Comparison of ENCODE assay signal across 9 mouse cellular contexts in genomic region chr1:168325786-168326185, GRCm38 (mm10).
DNase-seq lines count a peak whose midpoint lies in the region; ATAC-seq and TF ChIP-seq lines count a peak whose summit lies in the region.
"Had no signal": no experiment of that assay in that cellular context is flagged by ENCODE, and none has a peak within 500 bp of the region (broad histone marks: within the 10 kb centered on the region; RNA-seq: fewer than 3 reads in every experiment).

No protein-coding gene starts in this region.

- H3K9me3 ChIP-seq in forebrain, embryonic 12.5 days: no peaks in the 10 kb centered on the region
- H3K9me3 ChIP-seq in hindbrain, embryonic 15.5 days: no peaks in the 10 kb centered on the region
- no peaks in the 10 kb centered on the region for H3K9me3 ChIP-seq in neural tube, embryonic 13.5 days

- H3K27me3 ChIP-seq in forebrain, embryonic 12.5 days: no peaks in the 10 kb centered on the region
- no peaks in the 10 kb centered on the region for H3K27me3 ChIP-seq in hindbrain, embryonic 15.5 days
- no peaks in the 10 kb centered on the region for H3K27me3 ChIP-seq in neural tube, embryonic 13.5 days

- TF ChIP-seq CTCF in left cerebral cortex, adult 2 months (IDR thresholded peaks at IDR 0.05): no peak

- H3K4me2 ChIP-seq in forebrain, embryonic 12.5 days: no peak overlapping the region
- H3K4me2 ChIP-seq in hindbrain, embryonic 15.5 days: no peak overlapping the region
- no peak overlapping the region for H3K4me2 ChIP-seq in neural tube, embryonic 13.5 days

- no peak overlapping the region for H3K4me3 ChIP-seq in left cerebral cortex, adult 2 months
- H3K4me3 ChIP-seq in forebrain, embryonic 12.5 days (replicated peaks): no peak overlapping the region
- H3K4me3 ChIP-seq in hindbrain, embryonic 15.5 days: no peak overlapping the region
- H3K4me3 ChIP-seq in neural tube, embryonic 13.5 days: no peak overlapping the region

- DNase-seq in left cerebral cortex, adult 2 months (ENCODE audit: extremely low spot score in 1 of 2, low spot score in 2 of 2): no peak
- no peak for DNase-seq in left cerebral cortex, adult 8-10 months (ENCODE audit: low spot score in 2 of 2)
- no peak for DNase-seq in gastrocnemius, adult 18-20 months (ENCODE audit: low spot score)
- no peak for DNase-seq in layer of hippocampus, postnatal 10 days (ENCODE audit: low spot score in 2 of 2)
- DNase-seq: cerebellum, postnatal 14 days; heart, postnatal 36 days had no signal

- H3K36me3 ChIP-seq in forebrain, embryonic 12.5 days (replicated peaks): no peaks in the 10 kb centered on the region
- no peaks in the 10 kb centered on the region for H3K36me3 ChIP-seq in hindbrain, embryonic 15.5 days
- no peaks in the 10 kb centered on the region for H3K36me3 ChIP-seq in neural tube, embryonic 13.5 days

- H3K4me1 ChIP-seq in forebrain, embryonic 12.5 days: peaks cover 76% of the 10 kb centered on the region
- H3K4me1 ChIP-seq in hindbrain, embryonic 15.5 days (replicated peaks): peaks cover 67% of the 10 kb centered on the region
- H3K4me1 ChIP-seq in neural tube, embryonic 13.5 days (replicated peaks): peaks cover 74% of the 10 kb centered on the region

- peak overlapping the region; percentile 53 for H3K27ac ChIP-seq in left cerebral cortex, adult 2 months
- peak overlapping the region; percentile 56; the same call in 1 of the 2 replicates for H3K27ac ChIP-seq in forebrain, embryonic 12.5 days
- H3K27ac ChIP-seq in hindbrain, embryonic 15.5 days (replicated peaks): peak overlapping the region; percentile 22; the same call in 1 of the 2 replicates
- H3K27ac ChIP-seq in neural tube, embryonic 13.5 days (replicated peaks): peak overlapping the region; percentile 74

- ATAC-seq in forebrain, embryonic 12.5 days (ENCODE audit: low FRiP score): no peak
- ATAC-seq in hindbrain, embryonic 15.5 days (ENCODE audit: low FRiP score, low read depth): no peak
- ATAC-seq in neural tube, embryonic 13.5 days (ENCODE audit: low read depth): no peak

- intact Hi-C loops in left cerebral cortex, adult 2 months (cut with DNase I): no loop called here

- WGBS in forebrain, embryonic 12.5 days: 53% methylated on average over 4 of the region's 4 CpGs
- WGBS in hindbrain, embryonic 15.5 days: 54% methylated on average over 4 of the region's 4 CpGs
- WGBS in neural tube, embryonic 13.5 days: 53% methylated on average over 4 of the region's 4 CpGs

- peak overlapping the region; percentile 36; the same call in 1 of the 2 replicates for H3K9ac ChIP-seq in forebrain, embryonic 12.5 days
- H3K9ac ChIP-seq in hindbrain, embryonic 15.5 days: no peak overlapping the region
- peak overlapping the region; percentile 58; the same call in 1 of the 2 replicates for H3K9ac ChIP-seq in neural tube, embryonic 13.5 days

Comparison
In these comparisons a context has a peak if more than half of its experiments do, and no peak if none do; other contexts are left out.
1. H3K27ac ChIP-seq: peak in every context shown above with its lines; median percentile 74 in neural tube, embryonic 13.5 days; 56 in forebrain, embryonic 12.5 days; 53 in left cerebral cortex, adult 2 months; 22 in hindbrain, embryonic 15.5 days.